Mouse (Mus musculus): ENCODE measurements around the gene Gm49342.
"Not testable (repeated sequence)": the region's sequence is repeated elsewhere in the genome, so short reads cannot be mapped to it uniquely, and the experiment has no call there.

The Gm49342 gene

GRCm38 (mm10) chr14:50978451-50978850, 34.1 kb downstream of the Gm49342 start:
- in situ Hi-C loops (cut with MboI, MseI): not testable (repeated sequence)

DNA sequence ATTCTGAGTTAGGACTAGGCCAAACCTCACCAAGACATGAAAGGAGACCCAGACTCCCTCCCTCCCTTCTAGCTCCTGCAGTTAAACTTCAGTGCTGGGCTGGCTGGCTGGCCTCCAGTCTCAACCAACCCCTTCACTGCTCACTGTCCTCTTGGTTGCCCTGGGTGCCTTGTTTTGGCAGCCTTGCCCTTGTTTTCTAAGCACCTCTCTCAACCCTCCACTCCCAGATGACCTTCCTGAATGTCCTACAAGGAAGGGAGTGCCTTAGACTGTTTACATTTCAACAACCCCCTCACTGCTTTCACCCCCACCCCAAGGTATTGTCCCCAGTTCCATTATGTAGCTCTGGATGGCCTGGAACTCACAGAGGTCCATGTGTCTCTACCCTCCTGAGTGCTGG, 35.3 kb downstream of the Gm49342 start:
- in situ Hi-C loops (cut with MboI, MseI): no loop called here

- in situ Hi-C loops (cut with MboI, MseI): no loop called here
These were observed 36.9 kb downstream of the Gm49342 start for GRCm38 (mm10) chr14:50981207-50981606.

GRCm38 (mm10) chr14:50981837-50982236, 37.5 kb downstream of the Gm49342 start:
- in situ Hi-C loops (cut with MboI, MseI): no loop called here

DNA sequence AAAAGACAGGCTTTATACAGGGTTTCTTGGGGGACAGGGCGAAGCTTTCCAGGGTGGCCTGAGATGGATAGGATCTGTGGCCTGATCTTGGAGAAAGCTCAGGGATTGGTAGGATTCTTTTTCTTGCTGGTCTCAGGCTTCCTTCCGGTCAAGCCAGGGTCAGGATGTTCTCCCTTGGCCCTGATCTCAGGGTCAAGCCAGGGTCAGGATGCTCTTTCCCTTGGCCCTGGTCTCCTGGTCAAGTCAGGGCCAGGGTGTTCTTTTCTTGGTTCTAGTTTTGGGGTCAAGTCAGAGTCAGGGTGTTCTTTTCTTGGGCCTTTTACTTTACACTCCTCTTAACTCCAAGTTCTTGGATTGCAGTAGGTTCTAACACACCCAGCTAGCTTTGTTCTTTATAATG, 43.4 kb downstream of the Gm49342 start:
- in situ Hi-C loops (cut with MboI, MseI): no loop called here

DNA sequence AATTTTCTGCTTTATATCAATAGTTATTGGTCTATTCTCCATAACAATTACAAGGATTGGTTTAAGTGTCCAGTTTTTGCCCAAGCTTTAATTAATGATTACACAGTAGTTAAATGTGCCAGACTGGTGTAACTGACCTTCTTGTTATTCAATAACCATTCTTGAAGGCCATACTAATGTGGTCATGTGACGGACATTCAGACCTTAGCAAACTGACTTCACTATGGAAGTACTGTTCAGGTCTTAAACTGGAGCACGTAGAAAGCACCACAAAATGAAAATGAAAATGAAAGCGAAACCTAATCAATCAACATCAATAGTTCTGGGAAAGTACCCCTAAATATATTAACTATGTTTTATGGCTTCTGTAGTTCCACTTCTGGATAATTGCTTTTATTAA, 46.7 kb downstream of the Gm49342 start:
- in situ Hi-C loops (cut with MboI, MseI): no loop called here

DNA sequence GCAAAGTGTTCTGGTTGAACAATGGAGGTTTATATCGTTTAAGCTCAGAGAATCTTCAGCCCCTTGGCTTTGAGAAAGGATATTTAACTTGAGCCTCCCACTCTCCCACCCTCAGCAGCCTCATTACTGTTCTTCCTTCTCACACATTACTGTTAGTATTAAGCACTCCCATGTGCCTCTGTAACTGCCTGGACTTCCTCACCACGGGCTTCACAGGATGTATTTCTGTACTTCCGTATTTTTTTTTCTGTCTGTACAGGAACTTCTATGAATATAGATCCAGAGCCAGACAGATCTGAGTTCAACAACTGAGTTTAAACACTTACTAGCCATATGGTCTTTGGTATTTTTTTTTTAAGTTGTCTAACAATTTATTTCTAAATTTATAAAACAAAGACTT, 52.8 kb downstream of the Gm49342 start:
- in situ Hi-C loops (cut with MboI, MseI): no loop called here

DNA sequence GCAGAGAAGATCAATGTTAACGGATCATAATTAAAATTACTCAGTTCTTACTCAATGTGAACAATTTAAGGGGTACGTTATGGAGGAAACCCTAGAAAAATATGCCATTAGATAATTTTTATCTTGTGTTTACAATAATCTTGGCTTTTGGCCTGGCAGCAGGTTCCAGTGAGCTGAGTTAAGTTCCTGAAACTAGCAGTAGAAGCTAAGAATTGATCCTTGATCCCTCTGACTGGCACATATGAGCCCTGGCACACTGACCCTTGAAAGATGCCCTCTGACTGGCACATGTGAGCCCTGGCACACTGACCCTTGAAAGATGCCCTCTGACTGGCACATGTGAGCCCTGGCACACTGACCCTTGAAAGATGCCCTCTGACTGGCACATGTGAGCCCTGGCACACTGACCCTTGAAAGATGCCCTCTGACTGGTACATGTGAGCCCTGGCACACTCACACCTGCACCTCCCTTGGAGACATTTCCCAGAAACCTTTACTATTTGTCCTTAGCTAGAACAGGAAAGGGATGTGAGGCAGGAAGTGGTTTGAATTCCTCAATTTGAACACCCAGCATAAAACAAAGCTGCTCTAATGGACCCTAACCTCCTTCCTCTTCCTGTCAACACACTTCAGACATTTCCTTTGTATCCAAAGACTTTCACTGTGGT, 53.8 kb downstream of the Gm49342 start:
- in situ Hi-C loops (cut with MboI, MseI): no loop called here

- in situ Hi-C loops (cut with MboI, MseI): loop anchor here (10.0 kb wide), 1 partner anchor 1268 kb away; the partner anchor contains the start of genes Rab2b and Tox4
These were observed 63.0 kb downstream of the Gm49342 start, which contains the start of gene Rnase10 for GRCm38 (mm10) chr14:51007152-51007801. Gene Rnase10, plus strand, starts transcription at chr14:51007751.

DNA sequence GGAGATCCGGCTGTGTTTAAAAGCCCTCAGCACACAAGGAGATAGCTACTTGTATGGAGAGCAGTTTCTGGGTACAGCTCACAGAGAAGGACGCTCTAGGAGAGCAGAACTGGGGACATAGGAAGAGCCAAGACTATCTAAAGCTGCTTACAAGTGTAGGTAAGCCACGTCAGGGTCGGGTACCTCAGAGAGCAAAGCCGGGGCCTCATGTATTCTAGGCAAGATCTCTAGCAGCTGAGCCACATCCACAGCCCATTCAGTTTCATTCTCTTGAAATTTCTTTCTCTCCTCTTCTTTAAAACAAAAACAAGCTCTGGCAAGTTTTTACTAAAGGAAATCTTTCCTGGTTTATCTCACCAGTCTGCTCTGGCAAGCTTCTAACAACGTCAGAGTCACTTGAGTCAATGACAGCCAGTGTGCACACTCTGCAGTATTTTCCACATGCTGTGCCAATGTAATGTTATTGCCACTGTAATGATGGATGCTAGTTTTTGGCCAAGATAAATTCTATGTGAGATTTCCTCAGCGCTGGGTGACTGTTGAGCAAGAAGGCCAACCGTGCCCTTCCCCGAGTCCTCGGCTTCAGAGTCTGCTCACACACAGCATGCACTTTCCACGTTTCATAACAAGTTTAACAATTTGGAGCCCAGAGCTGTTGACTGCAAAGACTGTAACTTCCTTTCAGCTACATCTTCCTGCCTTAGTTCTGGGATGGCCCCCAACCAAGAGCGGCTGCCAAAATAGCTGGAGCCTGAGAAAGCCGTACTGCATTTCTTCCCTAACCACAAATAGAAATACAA, 63.8 kb downstream of the Gm49342 start:
- in situ Hi-C loops (cut with MboI, MseI): loop anchor here (10.0 kb wide), 1 partner anchor 1267 kb away; the partner anchor contains the start of genes Rab2b and Tox4

DNA sequence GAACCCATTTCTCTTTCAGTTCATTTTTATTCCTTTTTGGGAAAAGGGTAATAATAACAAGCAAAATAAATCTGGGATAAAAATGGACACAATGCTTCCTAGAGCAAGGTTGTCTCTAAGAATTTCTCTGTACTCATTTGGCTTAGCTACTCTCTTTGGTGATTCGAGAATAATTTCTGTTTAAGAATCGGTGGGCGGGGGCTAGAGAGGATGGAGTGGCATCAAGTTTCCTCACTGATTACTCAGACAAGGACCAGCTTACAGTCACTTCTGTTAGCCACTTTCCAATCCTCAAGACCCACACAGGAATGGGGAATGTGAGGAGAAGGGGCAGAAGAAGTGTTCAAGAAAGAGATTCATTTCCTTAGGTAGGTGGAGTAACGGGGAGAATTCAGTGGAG, 64.5 kb downstream of the Gm49342 start:
- in situ Hi-C loops (cut with MboI, MseI): loop anchor here (10.0 kb wide), 1 partner anchor 1266 kb away; the partner anchor contains the start of genes Rab2b and Tox4

DNA sequence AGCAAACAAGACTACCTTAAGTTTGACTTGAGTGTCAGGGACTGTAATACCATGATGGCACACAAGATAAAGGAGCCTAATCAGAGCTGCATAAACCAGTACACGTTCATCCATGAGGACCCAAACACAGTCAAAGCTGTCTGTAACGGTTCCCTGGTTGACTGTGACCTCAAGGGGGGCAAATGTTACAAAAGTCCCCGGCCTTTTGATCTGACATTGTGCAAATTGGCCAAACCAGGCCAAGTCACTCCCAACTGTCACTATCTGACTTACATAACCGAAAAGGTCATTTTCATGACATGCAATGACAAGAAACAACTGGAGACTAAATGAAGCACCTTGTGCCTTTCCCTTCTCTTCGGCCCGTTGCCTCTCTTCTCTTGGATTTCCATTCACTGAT, 65.3 kb downstream of the Gm49342 start:
- in situ Hi-C loops (cut with MboI, MseI): loop anchor here (10.0 kb wide), 1 partner anchor 1265 kb away; the partner anchor contains the start of genes Rab2b and Tox4
